Mouse (Mus musculus): ENCODE measurements at regions not wholly inside any gene's neighbourhood (a gene's known extent, or its start where the extent isn't known, plus 50 kb on each side); places are given as distances from the start of the nearest gene placed in this dataset.

DNA sequence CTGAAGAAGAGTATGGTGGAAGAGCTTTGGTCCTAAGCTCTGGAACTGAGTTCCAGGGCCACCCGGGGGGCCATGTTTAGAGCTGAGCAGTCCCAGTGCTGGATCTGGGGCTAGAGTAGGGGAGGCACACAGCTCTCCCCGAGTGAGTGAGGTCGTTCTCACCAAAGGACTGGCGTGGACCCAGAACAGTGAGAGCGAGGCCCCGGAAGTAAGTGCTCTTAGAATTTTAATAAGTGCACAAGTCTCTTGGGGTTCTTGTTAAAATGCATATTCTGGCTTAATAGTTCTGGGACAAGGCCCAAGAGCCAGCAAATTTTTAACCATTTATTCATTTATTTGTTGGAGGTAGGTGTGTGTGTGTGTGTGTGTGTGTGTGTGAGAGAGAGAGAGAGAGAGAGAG is 57.4 kb upstream of the Smndc1 start:
- H3K27me3 ChIP-seq (ENCODE audit: control insufficient read depth, insufficient read depth, low read depth, low read length): no peaks in the 10 kb centered on the region
- H3K9me3 ChIP-seq (ENCODE audit: control insufficient read depth, low read length): no peaks in the 10 kb centered on the region
- H3K36me3 ChIP-seq (ENCODE audit: control insufficient read depth, insufficient read depth, low read length): no peaks in the 10 kb centered on the region
- peak overlapping the region; percentile 44 for H3K27ac ChIP-seq (ENCODE audit: low read length)
- no peak overlapping the region for H3K4me3 ChIP-seq (ENCODE audit: low read length)
- no peak overlapping the region for H3K9ac ChIP-seq (ENCODE audit: low read length)
- WGBS: 32% methylated on average over 6 of the region's 6 CpGs
- H3K4me2 ChIP-seq (ENCODE audit: low read depth, low read length): no peak overlapping the region
- peaks cover 51% of the 10 kb centered on the region for H3K4me1 ChIP-seq (replicated peaks; ENCODE audit: control insufficient read depth, insufficient read depth, low read length)
- peak; percentile 31; the same call in 1 of the 2 replicates for ATAC-seq (ENCODE audit: low read depth)

DNA sequence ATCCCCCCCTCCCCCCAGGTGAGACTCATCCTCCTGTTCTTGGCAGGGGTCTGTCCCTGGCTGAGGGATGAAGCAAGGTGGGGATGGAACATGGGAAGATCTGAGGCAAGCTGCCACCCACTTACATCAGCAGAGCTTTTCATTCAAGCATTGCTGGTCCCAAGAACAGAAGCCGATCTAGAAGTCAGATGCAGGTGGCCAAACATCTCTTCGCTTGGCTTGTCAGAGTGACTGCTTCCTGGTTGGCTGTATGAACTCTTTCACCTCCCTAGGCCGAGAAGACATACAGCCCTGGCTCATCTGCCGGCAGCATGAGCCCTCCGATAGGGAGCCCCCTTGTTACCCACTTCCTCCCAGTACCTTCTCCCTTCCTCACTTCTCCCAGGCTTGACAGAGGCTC is 55.8 kb upstream of the Smndc1 start:
- ATAC-seq (ENCODE audit: low read depth): no peak
- Histone ChIP-seq H3K4me1 (replicated peaks; ENCODE audit: control insufficient read depth, insufficient read depth, low read length) (peaks cover 37% of the 10 kb centered on the region), H3K27ac (ENCODE audit: low read length) (no peak overlapping the region), H3K4me2 (ENCODE audit: low read depth, low read length) (no peak overlapping the region), H3K9me3 (ENCODE audit: control insufficient read depth, low read length) (no peaks in the 10 kb centered on the region), H3K36me3 (ENCODE audit: control insufficient read depth, insufficient read depth, low read length) (no peaks in the 10 kb centered on the region), H3K27me3 (ENCODE audit: control insufficient read depth, insufficient read depth, low read depth, low read length) (no peaks in the 10 kb centered on the region), H3K9ac (ENCODE audit: low read length) (no peak overlapping the region), H3K4me3 (ENCODE audit: low read length) (no peak overlapping the region)
- 30% methylated on average over 5 of the region's 5 CpGs for whole genome bisulfite sequencing

DNA sequence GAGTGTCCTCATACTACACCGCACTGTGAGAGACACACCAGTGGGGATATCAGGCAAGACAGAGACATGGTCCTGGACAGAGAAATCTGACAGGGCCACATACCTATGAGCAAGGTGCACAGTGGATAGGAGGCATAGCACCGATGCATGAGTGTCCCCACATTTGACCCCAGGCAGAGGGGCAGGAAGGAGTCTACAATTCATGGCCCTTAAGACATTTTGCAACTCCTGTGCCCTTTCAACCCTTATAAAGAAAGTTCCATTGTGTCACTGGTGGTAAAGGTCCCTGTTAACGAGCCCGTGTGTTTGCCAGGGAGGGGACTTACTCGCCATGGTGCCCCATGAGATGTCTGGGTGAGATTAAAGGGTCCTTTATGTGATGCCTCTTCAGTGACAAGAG is 54.3 kb upstream of the Smndc1 start:
- H3K9me3 ChIP-seq (ENCODE audit: control insufficient read depth, low read length): no peaks in the 10 kb centered on the region
- no peak overlapping the region for H3K4me2 ChIP-seq (ENCODE audit: low read depth, low read length)
- H3K36me3 ChIP-seq (ENCODE audit: control insufficient read depth, insufficient read depth, low read length): no peaks in the 10 kb centered on the region
- 58% methylated on average over 5 of the region's 5 CpGs for WGBS
- peaks cover 32% of the 10 kb centered on the region for H3K4me1 ChIP-seq (replicated peaks; ENCODE audit: control insufficient read depth, insufficient read depth, low read length)
- H3K27me3 ChIP-seq (ENCODE audit: control insufficient read depth, insufficient read depth, low read depth, low read length): no peaks in the 10 kb centered on the region
- H3K27ac ChIP-seq (ENCODE audit: low read length): no peak overlapping the region
- ATAC-seq (ENCODE audit: low read depth): no peak
- no peak overlapping the region for H3K4me3 ChIP-seq (ENCODE audit: low read length)
- no peak overlapping the region for H3K9ac ChIP-seq (ENCODE audit: low read length)

DNA sequence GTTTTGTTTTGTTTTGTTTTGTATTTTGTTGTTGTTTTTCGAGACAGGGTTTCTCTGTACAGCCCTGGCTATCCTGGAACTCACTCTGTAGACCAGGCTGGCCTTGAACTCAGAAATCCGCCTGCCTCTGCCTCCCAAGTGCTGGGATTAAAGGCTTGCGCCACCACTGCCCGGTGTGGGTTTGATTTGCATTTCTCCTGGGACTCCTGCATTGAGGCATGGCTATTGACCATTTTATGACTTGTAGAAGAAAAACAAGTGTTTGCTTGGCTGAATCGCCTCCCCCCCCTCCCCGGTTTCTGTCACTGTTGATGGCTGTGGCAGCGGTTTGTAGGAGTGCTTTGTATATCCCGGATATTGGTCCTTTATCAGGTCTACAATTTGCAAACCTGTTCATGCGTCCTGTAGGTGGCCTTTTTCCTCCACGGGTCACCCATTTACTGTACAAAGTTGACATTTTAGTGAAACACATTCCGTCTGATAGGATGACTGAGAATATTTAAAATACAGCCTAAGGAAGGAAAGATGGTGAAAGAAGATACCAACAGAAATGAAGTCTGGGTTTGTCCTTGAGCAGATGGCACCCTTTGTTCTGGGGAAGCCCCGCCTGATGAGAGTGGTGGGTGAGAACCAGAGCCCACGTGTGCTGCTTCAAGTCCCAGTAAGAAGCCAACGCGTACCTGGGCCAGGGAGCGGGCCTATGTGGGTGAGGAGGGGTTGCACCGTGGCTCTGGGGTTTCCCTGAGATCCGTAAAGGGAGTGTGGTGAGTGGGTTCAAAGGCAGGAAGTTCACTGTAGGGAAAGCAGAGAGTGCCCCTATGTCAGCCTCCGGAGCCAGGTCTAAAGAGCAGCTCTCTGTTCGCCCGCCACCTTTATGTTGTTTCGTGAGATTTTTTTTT is 52.6 kb upstream of the Smndc1 start:
- Histone ChIP-seq H3K4me2 (ENCODE audit: low read depth, low read length) (no peak overlapping the region), H3K36me3 (ENCODE audit: control insufficient read depth, insufficient read depth, low read length) (no peaks in the 10 kb centered on the region), H3K9ac (ENCODE audit: low read length) (no peak overlapping the region), H3K27me3 (ENCODE audit: control insufficient read depth, insufficient read depth, low read depth, low read length) (no peaks in the 10 kb centered on the region), H3K27ac (ENCODE audit: low read length) (no peak overlapping the region), H3K4me3 (ENCODE audit: low read length) (no peak overlapping the region), H3K4me1 (replicated peaks; ENCODE audit: control insufficient read depth, insufficient read depth, low read length) (peaks cover 20% of the 10 kb centered on the region), H3K9me3 (ENCODE audit: control insufficient read depth, low read length) (no peaks in the 10 kb centered on the region)
- WGBS: 78% methylated on average over 22 of the region's 22 CpGs
- no peak for ATAC-seq (ENCODE audit: low read depth)

DNA sequence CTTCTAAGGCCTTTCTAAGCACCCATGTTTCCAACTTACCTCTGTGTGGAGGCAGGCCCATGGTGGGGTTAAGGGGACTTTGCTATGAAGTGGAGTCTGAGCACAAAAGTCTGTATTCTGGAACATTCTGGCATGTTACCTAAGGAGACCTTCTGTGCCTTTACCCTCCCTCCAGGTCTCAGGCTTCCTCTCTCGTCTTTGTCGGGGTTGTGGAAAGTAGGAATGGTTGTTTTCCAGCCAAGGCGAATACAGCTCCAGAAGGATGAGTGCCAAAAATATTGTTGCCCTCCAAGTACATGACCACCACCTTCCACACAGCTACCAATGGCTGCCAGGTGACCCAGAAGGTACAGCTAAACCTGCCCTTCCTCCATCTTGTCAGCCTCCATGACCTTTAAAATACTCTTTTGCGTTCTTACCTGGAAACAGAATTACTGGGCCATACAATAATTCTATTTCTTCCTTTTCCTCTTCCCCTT is 51.8 kb upstream of the Smndc1 start:
- H3K27me3 ChIP-seq (ENCODE audit: control insufficient read depth, insufficient read depth, low read depth, low read length): no peaks in the 10 kb centered on the region
- H3K9ac ChIP-seq (ENCODE audit: low read length): no peak overlapping the region
- no peak overlapping the region for H3K4me2 ChIP-seq (ENCODE audit: low read depth, low read length)
- no peak for ATAC-seq (ENCODE audit: low read depth)
- no peaks in the 10 kb centered on the region for H3K36me3 ChIP-seq (ENCODE audit: control insufficient read depth, insufficient read depth, low read length)
- peaks cover 20% of the 10 kb centered on the region for H3K4me1 ChIP-seq (replicated peaks; ENCODE audit: control insufficient read depth, insufficient read depth, low read length)
- H3K4me3 ChIP-seq (ENCODE audit: low read length): no peak overlapping the region
- no peak overlapping the region for H3K27ac ChIP-seq (ENCODE audit: low read length)
- 92% methylated on average over 4 of the region's 4 CpGs for WGBS
- H3K9me3 ChIP-seq (ENCODE audit: control insufficient read depth, low read length): no peaks in the 10 kb centered on the region

DNA sequence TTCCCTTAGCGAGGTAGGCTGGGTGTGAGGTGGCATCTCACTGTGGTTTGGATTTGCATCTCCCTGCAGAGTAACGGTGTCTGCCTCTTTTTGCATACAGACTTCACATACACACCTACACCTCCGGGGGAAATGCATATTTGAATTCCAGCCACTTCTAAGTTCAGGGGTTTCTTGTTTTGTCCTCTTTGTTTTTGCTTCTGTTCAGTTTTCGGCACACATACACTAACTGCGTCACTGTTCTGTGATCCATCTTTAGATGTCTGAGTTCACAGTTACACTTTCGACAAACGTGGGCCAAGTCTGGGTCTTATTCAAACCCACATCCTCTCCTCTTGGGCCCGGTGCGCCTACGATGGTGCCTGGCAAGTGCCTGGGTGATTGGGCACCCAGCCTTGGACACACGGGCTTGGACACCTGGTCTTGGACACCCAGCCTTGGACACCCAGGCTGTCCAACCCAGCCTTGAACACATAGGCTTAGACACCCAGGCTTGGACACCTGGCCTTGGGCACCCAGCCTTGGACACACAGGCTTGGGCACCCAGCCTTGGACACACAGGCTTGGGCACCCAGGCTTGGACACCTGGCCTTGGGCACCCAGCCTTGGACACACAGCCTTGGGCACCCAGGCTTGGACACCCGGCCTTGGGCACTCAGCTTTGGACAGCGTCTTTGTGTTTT is 51.2 kb upstream of the Smndc1 start:
- H3K4me3 ChIP-seq (ENCODE audit: low read length): no peak overlapping the region
- H3K27ac ChIP-seq (ENCODE audit: low read length): no peak overlapping the region
- H3K9me3 ChIP-seq (ENCODE audit: control insufficient read depth, low read length): no peaks in the 10 kb centered on the region
- no peaks in the 10 kb centered on the region for H3K36me3 ChIP-seq (ENCODE audit: control insufficient read depth, insufficient read depth, low read length)
- no peak overlapping the region for H3K4me2 ChIP-seq (ENCODE audit: low read depth, low read length)
- no peak overlapping the region for H3K9ac ChIP-seq (ENCODE audit: low read length)
- peaks cover 19% of the 10 kb centered on the region for H3K4me1 ChIP-seq (replicated peaks; ENCODE audit: control insufficient read depth, insufficient read depth, low read length)
- WGBS: 77% methylated on average over 13 of the region's 13 CpGs
- ATAC-seq (ENCODE audit: low read depth): no peak
- no peaks in the 10 kb centered on the region for H3K27me3 ChIP-seq (ENCODE audit: control insufficient read depth, insufficient read depth, low read depth, low read length)

DNA sequence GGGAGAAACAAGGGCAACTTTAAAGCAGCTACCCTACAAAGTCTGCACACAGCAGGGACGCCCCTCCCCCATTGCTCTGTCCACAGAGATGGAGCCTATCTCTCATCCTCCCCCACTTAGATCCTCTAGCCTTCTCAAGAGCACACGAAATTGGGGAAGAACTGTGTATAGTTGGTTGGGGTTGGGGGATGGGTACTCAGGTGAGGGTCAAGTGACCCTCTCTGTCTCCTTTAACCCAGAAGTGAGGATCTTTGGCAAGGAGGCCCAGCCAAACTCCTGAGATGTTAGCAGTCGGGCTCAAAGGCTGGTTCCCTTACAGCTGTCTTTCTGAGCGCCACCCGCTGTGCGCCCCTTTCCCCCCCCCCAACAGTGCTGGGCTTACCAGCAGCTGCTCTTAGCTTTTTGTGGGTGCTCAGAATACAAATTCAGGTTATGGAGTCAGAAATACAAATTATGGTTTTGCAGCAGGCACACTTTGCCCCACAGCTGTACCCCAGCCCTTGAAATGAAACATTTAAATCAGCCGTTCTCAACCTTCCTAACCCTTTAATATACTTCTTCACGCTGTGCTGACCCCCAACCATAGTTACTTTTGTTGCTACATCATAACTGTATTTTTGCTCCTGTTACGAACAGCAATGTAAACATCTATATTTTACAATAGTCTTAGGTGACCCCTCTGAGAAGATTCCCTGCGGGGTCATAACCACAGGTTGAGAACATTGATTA is 50.1 kb upstream of the Smndc1 start:
- Histone ChIP-seq H3K27ac (ENCODE audit: low read length) (no peak overlapping the region), H3K27me3 (ENCODE audit: control insufficient read depth, insufficient read depth, low read depth, low read length) (no peaks in the 10 kb centered on the region), H3K9ac (ENCODE audit: low read length) (no peak overlapping the region), H3K4me2 (ENCODE audit: low read depth, low read length) (no peak overlapping the region), H3K4me1 (replicated peaks; ENCODE audit: control insufficient read depth, insufficient read depth, low read length) (peaks cover 13% of the 10 kb centered on the region), H3K9me3 (ENCODE audit: control insufficient read depth, low read length) (no peaks in the 10 kb centered on the region), H3K4me3 (ENCODE audit: low read length) (no peak overlapping the region), H3K36me3 (ENCODE audit: control insufficient read depth, insufficient read depth, low read length) (no peaks in the 10 kb centered on the region)
- 56% methylated on average over 10 of the region's 10 CpGs for WGBS
- ATAC-seq (ENCODE audit: low read depth): no peak

Data from lung, embryonic 16.5 days (tissue).